Mouse (Mus musculus): Measurements from ENCODE around the gene Iqcn. TPM values are rescaled to one million over a fixed set of nuclear protein-coding genes. Genes with fewer than 3 reads are reported as not detected.

Gene Iqcn
- polyA plus RNA-seq, 1 experiment = 0.08 TPM

- TF ChIP-seq POLR2A (IDR thresholded peaks at IDR 0.05; ENCODE audit: extremely low read depth, insufficient read depth, low read length) (no peak), CTCF (IDR thresholded peaks at IDR 0.05; ENCODE audit: extremely low read depth, insufficient read depth, low read length) (no peak)
- no peak overlapping the region for H3K27ac ChIP-seq (ENCODE audit: insufficient read depth, low read length)
- H3K4me1 ChIP-seq (ENCODE audit: control insufficient read depth, insufficient read depth, low read length) = peaks cover 4% of the 10 kb centered on the region
- no peak overlapping the region for H3K4me3 ChIP-seq (ENCODE audit: insufficient read depth, low read length)
Measured at GRCm38 (mm10) chr8:70663691-70664090, 39.6 kb upstream of the Iqcn start.

- peaks cover 4% of the 10 kb centered on the region for H3K4me1 ChIP-seq (ENCODE audit: control insufficient read depth, insufficient read depth, low read length)
- no peak overlapping the region for H3K4me3 ChIP-seq (ENCODE audit: insufficient read depth, low read length)
- H3K27ac ChIP-seq (ENCODE audit: insufficient read depth, low read length) = no peak overlapping the region
- TF ChIP-seq POLR2A (IDR thresholded peaks at IDR 0.05; ENCODE audit: extremely low read depth, insufficient read depth, low read length) = no peak
- TF ChIP-seq CTCF (IDR thresholded peaks at IDR 0.05; ENCODE audit: extremely low read depth, insufficient read depth, low read length) = no peak
Measured at GRCm38 (mm10) chr8:70664631-70665030, 38.6 kb upstream of the Iqcn start.

- Histone ChIP-seq H3K4me1 (ENCODE audit: control insufficient read depth, insufficient read depth, low read length) (peaks cover 2% of the 10 kb centered on the region), H3K4me3 (ENCODE audit: insufficient read depth, low read length) (no peak overlapping the region), H3K27ac (ENCODE audit: insufficient read depth, low read length) (no peak overlapping the region)
- TF ChIP-seq CTCF (IDR thresholded peaks at IDR 0.05; ENCODE audit: extremely low read depth, insufficient read depth, low read length) (no peak), POLR2A (IDR thresholded peaks at IDR 0.05; ENCODE audit: extremely low read depth, insufficient read depth, low read length) (no peak)
Measured at GRCm38 (mm10) chr8:70665599-70665998, 37.7 kb upstream of the Iqcn start.

GRCm38 (mm10) chr8:70667071-70667470 lies 36.2 kb upstream of the Iqcn start:
- peaks cover 2% of the 10 kb centered on the region for H3K4me1 ChIP-seq (ENCODE audit: control insufficient read depth, insufficient read depth, low read length)
- TF ChIP-seq POLR2A (IDR thresholded peaks at IDR 0.05; ENCODE audit: extremely low read depth, insufficient read depth, low read length) (no peak), CTCF (IDR thresholded peaks at IDR 0.05; ENCODE audit: extremely low read depth, insufficient read depth, low read length) (no peak)
- H3K27ac ChIP-seq (ENCODE audit: insufficient read depth, low read length) = no peak overlapping the region
- H3K4me3 ChIP-seq (ENCODE audit: insufficient read depth, low read length) = no peak overlapping the region

- Histone ChIP-seq H3K4me3 (ENCODE audit: insufficient read depth, low read length) (no peak overlapping the region), H3K4me1 (ENCODE audit: control insufficient read depth, insufficient read depth, low read length) (peaks cover 7% of the 10 kb centered on the region), H3K27ac (ENCODE audit: insufficient read depth, low read length) (no peak overlapping the region)
- no peak for TF ChIP-seq POLR2A (IDR thresholded peaks at IDR 0.05; ENCODE audit: extremely low read depth, insufficient read depth, low read length)
- TF ChIP-seq CTCF (IDR thresholded peaks at IDR 0.05; ENCODE audit: extremely low read depth, insufficient read depth, low read length) = no peak
Measured at GRCm38 (mm10) chr8:70671615-70672324, 31.5 kb upstream of the Iqcn start.

GRCm38 (mm10) chr8:70672325-70673078 lies 30.8 kb upstream of the Iqcn start:
- TF ChIP-seq POLR2A (IDR thresholded peaks at IDR 0.05; ENCODE audit: extremely low read depth, insufficient read depth, low read length) = no peak
- 0 out of 2 replicates have a peak, but pooled peaks have one; percentile 4 for TF ChIP-seq CTCF (IDR thresholded peaks at IDR 0.05; ENCODE audit: extremely low read depth, insufficient read depth, low read length)
- H3K27ac ChIP-seq (ENCODE audit: insufficient read depth, low read length) = peak overlapping the region; percentile 69
- peak overlapping the region; percentile 39 for H3K4me3 ChIP-seq (ENCODE audit: insufficient read depth, low read length)
- H3K4me1 ChIP-seq (ENCODE audit: control insufficient read depth, insufficient read depth, low read length) = peaks cover 5% of the 10 kb centered on the region

- TF ChIP-seq POLR2A (IDR thresholded peaks at IDR 0.05; ENCODE audit: extremely low read depth, insufficient read depth, low read length) (peak; percentile 83; the same call in 1 of the 2 replicates), CTCF (IDR thresholded peaks at IDR 0.05; ENCODE audit: extremely low read depth, insufficient read depth, low read length) (peak; percentile 71)
- H3K27ac ChIP-seq (ENCODE audit: insufficient read depth, low read length) = peak within 1 kb of the TSS; percentile 84
- H3K4me3 ChIP-seq (ENCODE audit: insufficient read depth, low read length) = peak within 1 kb of the TSS; percentile 39
- H3K4me1 ChIP-seq (ENCODE audit: control insufficient read depth, insufficient read depth, low read length) = peaks cover 5% of the 10 kb centered on the region
Measured at GRCm38 (mm10) chr8:70673079-70673856, 30.0 kb upstream of the Iqcn start, which contains the start of gene Lsm4. Gene Lsm4, plus strand, starts transcription at chr8:70673248.

GRCm38 (mm10) chr8:70674109-70674508 lies 29.1 kb upstream of the Iqcn start:
- TF ChIP-seq CTCF (IDR thresholded peaks at IDR 0.05; ENCODE audit: extremely low read depth, insufficient read depth, low read length) (no peak), POLR2A (IDR thresholded peaks at IDR 0.05; ENCODE audit: extremely low read depth, insufficient read depth, low read length) (no peak)
- peak overlapping the region; percentile 84 for H3K27ac ChIP-seq (ENCODE audit: insufficient read depth, low read length)
- H3K4me3 ChIP-seq (ENCODE audit: insufficient read depth, low read length) = peak overlapping the region; percentile 39
- H3K4me1 ChIP-seq (ENCODE audit: control insufficient read depth, insufficient read depth, low read length) = peaks cover 5% of the 10 kb centered on the region

- no peak overlapping the region for H3K4me3 ChIP-seq (ENCODE audit: insufficient read depth, low read length)
- TF ChIP-seq CTCF (IDR thresholded peaks at IDR 0.05; ENCODE audit: extremely low read depth, insufficient read depth, low read length) = no peak
- H3K4me1 ChIP-seq (ENCODE audit: control insufficient read depth, insufficient read depth, low read length) = peaks cover 5% of the 10 kb centered on the region
- no peak overlapping the region for H3K27ac ChIP-seq (ENCODE audit: insufficient read depth, low read length)
Measured at GRCm38 (mm10) chr8:70674716-70675115, 28.5 kb upstream of the Iqcn start.

Measured in cortical plate, adult 2 months (tissue).